Mouse (Mus musculus) hindlimb bud, embryonic 11.5 days (tissue): ENCODE data around the gene Ikzf1.

Experiments
- DNase-seq: peaks from one replicate; pipeline ENCODE4 v3.0.0-alpha.2; 2012; ENCODE audit warnings: low read depth, low spot score; ENCODE audit errors: extremely low spot score

Ikzf1 gene

DNA sequence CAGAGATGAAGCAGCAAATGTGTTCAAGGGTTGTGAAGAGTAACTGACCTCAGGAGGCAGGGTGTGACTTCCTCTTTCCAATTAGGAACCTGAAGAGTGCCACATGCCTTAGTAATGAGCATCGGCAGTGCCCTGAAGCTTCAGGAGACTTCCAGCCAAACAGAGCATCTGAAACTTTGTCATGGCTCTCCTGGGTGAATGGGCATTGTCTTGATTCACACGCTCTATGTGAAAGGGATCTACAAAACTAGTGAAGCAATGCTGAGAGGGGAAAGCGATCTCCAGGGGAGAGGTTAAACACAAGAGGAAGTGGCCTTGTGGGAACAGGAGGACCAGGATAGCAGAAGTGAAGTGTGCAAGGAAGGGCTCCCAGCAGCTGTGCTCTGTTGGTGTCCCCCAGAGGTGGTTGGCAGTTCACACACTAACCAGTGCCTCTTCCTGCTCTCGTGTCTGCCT, 78.4 kb downstream of the Ikzf1 start:
- no peak for DNase-seq

DNA sequence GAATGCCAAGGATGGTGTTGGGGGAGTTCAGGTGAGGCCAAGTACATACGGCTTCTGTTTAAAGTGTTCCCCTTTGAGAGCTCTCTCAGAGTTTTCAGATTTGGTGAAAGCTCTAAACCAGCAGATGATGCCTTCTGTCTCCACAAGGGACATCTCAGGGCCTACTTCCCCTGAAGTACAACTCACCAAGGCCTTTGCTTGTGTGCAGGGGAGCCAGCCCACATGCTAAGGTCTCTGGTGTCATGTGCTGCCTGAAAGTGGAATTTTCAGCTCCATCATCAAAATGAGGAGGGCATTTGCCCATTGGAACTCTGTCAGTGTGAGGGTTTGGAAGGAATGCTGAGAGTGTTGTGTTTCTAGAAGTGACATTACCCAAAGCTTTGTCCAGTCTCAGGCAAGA, 80.6 kb downstream of the Ikzf1 start:
- no peak for DNase-seq

DNA sequence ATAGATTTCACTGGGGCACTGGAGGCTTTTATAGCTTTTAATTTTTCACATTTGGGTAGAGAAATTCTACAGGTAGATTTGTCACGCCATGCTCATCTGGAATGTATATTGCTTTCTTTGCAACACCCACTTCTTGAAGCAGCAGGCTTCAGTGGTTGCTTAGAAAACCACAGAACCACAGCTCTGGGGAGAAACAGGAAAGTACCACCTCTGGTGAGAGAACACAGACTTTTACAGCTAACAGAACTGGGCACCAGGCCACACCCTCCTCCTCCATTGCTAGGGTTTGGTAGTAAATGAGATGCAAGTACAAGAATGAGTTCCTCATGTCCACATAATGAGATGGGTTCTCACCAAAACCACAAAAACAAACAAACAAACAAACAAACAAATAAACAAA, 81.3 kb downstream of the Ikzf1 start:
- DNase-seq = no peak

DNA sequence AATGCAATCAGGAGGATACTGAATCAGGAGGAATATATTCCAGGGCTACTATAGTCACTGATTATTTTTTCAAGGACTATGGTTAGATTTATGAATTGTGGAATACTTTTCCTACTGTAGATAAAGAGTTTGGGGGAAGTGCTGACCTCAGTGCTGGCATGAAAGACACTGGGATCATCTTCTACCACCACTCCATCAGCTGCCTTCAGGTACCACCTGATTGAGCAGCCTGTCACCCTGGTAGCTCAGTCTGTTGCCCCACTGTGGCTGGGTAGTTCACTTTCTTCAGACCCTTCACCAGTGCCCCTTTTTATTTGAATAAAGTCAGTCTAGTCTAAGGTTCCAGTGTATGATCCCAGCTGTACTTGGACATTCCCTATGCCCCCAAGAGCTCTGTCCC, 81.9 kb downstream of the Ikzf1 start:
- DNase-seq = no peak

DNA sequence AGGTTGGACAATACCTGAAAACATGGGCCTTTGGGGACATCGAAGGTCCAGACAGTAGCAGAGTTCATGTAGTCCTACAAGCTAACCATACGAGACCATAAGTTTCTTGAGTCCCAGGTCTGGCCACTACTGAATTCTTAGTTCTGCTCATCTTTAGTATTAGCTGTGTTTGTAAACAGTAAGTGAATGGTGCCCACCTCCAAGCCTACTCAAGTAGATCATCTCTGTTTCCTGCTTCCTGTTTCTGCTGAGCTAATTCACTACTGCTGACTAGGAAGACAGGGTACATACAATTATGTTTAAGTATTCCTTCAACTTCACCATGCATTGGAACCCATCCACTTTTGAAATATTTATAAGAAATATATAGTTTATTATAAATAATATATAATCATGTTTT, 83.3 kb downstream of the Ikzf1 start:
- no peak for DNase-seq

DNA sequence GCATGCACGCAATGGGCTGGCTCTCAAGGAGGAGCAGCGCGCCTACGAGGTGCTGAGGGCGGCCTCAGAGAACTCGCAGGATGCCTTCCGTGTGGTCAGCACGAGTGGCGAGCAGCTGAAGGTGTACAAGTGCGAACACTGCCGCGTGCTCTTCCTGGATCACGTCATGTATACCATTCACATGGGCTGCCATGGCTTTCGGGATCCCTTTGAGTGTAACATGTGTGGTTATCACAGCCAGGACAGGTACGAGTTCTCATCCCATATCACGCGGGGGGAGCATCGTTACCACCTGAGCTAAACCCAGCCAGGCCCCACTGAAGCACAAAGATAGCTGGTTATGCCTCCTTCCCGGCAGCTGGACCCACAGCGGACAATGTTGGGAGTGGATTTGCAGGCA, 84.5 kb downstream of the Ikzf1 start:
- DNase-seq = no peak

DNA sequence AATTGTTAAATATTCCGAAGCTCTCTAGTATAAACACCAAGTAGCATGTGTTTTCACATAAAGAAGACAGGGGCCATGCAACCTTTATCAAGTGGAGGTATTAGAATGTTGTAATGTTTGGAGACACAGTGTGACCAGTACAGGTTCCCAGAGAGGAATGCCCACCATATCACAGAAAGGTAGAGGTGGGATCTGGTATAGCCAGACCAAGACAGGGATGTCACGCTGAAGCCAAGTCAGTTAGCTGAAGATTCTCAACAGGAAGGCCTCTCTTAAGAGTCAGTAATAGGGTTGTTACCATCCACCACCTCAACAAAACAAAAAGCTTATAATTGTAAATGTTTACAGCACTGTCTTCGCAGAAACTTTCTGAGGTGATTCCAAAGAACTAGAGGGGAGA, 85.9 kb downstream of the Ikzf1 start:
- no peak for DNase-seq

DNA sequence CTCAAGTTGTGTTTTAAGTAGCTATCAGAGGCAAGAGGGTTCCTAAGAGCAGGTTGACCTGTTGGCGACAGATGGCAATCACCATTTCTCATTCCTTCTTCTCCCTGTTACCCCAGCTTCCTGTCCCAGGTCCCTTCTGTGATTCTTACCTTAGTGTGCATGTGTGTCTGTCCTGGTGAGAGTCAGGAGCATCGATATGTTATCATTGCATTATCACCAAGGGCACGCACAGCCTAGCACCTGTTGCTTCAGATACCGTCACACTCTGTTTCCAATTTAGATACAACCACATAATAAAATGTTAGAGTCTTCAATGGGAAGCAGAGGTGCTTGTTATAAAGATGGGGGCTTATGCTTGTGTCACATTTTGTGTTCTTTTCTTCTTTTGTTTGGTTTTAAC, 87.4 kb downstream of the Ikzf1 start:
- no peak for DNase-seq

DNA sequence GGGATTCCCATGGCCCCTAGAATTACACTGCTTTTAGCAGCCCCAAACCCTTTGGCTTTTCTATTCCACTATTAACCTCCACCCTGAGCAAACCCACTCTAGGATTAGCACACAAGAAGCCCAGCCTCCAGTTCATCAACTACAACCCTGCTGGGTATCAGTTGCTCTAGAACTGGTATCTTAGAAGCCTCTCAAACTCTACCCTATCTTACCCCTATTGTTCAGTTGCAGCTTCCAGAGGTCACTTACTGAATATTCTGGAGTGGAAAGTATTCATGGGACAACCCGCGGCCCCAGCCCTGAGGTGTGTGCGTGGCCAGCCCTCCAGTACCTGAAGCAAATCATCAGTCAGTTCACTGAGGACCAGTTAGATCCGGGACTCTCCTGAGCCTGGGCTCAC, 89.6 kb downstream of the Ikzf1 start:
- DNase-seq = no peak

DNA sequence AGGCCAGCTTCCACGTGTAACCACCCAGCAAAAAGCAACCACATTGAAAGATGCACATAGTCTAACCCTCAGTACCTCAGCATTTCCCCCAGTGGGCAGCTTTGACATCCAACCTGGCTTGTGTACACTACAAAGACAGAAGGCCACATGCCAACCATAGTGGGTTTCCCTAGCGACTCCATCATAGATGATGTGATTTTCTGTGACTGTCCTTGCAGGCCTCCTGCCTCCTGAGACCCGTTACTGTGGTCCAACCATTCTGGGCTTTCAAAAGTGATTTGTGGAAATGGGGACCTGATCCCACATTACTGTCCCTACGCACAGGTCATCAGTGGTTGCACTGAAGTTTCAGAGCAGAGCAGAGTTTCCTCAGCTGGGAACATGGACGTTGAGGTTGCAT, 90.1 kb downstream of the Ikzf1 start:
- no peak for DNase-seq

DNA sequence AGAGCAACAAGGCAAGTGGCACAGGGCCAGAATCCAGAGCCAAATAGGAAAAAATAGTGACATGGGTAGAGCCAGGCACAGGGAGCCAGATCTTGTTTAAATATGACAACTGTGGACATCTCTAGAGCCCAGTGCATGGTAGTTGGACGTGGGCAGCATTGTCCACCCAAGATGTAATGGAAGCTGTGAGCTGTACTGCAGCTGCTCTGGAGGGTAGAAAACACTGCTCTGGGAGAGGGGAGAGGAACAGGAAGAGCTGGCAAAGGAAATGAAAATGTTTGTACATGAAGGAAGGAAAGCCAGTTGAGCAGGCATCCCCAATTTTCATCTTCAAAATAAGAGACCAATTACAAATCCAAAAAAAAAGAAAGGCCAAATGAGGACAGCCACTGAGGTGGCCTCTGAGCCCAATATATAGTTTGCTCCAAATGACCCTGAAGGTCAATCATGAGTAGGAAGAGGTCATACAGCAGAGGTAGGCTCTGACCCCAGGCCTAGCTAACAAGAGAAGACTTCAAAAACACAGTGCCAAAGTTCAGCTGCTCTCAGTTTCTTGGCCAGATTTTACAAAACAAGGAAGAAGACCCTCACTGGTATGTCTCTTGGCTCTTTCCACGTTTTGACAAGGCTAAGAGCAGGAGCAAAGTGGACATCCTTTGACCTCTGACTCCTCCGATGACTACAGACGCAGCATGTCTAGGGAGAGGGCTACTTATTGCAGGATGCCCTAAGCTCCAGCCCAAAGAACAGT, 91.4 kb downstream of the Ikzf1 start:
- no peak for DNase-seq

DNA sequence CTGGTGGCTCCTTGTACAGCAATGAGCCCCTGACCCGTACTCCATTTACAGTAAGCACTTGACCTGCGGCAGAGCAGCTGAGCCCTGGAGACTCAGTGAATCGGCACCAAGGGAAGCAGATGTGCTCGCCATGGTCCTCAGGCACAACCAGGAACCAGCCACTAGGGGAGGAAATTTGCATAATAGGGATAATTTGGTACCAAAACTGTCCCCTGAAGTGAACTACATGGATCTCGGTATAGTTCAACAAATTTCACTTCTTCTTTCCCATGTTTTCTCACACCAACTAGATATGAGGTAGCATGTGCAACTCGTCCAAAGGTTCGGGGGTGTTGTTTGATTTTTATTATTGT, 92.0 kb downstream of the Ikzf1 start:
- no peak for DNase-seq

DNA sequence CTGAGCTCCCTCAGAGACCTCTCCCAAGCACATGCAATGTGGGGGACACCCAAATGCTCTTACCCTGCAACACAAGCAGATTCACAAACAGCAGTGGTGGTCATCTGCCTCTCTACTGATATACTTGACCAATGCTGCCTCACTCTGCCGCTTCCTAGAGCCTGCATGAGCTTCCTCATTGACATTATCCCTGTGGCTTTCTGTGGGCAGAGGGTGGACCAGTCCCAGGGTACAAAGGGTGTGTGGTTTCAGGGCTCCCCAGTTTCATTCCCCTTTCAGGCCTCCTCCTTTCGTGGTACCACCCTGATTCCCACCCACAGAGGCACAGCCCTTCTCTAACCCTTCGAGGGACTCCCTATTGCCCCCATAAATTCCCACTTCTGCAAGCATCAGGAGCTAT, 92.4 kb downstream of the Ikzf1 start:
- no peak for DNase-seq

DNA sequence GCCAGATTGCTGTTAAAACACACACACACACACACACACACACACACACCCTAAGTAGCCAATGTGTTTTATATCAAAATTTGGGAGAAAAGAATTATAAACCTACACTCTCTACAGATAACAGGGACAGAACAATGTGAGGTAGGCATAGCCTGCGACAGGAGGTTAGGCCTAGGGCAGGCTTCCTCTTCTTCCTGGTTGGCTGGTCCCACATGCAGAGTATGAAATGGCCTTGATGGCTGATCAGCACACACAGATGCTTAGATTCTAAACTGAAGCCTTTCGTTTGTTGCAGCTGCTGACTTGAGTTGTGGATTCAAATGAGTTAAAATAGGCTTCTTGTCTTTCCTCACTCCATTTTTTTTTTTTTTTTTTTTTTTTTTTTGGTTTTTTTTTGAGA, 93.0 kb downstream of the Ikzf1 start:
- no peak for DNase-seq

DNA sequence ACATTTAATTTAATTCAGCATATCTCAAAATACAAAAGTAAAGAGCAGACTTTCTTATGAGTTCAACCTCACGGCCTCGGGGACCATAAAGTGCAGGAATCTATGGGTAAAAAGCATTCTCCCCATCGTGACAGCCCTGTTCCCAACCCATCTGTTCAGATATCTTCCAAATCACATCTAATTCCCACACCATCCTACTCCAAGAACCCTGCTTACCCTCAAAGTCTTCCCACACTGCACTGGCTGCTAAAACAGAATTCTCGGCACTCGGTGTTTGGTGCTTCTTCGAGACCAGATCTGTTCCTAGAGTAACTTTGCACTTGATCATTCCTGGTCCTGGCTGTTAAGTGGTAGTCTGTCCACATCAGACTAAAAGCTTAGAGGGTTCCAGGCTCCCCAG, 93.5 kb downstream of the Ikzf1 start:
- DNase-seq = no peak

DNA sequence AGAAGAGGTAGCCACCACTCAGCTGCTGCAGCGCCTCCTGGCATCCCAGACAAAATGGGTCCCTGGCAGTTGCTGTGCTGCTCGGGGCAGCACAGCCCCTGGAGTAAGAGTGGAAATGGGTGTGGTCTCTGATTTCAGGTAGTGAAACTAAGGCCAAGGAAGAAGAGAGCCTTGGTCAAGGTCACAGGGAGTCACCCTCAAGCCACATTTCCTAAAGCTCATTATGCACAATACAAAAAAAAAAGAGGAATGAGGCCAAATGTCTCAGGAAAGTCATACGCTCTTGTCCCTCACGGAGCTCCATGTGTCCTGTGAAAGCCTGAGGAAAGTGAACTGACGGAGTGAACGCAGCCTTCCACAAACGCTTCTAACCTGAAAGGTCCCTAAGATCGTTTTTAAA, 96.9 kb downstream of the Ikzf1 start:
- no peak for DNase-seq

DNA sequence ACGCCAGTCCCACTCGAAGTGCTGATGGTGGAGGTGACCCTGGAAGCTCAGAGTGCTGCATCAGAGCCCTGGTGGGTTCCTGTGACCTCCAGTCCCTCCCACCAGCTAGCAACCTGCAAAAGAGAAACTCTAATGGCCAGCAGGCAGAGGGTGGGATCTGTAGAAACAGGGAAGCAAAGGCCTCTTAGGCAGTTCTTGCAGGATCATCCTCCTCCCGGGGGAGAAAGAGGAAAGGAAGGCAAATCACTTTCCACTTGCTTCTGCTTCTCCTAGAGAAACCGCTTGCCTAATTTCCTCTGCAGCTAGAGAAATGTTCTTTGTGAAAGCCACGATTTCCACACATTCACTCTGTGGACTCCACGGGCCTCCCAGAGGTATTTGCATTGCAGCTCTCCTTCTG, 100.7 kb downstream of the Ikzf1 start:
- DNase-seq = no peak

DNA sequence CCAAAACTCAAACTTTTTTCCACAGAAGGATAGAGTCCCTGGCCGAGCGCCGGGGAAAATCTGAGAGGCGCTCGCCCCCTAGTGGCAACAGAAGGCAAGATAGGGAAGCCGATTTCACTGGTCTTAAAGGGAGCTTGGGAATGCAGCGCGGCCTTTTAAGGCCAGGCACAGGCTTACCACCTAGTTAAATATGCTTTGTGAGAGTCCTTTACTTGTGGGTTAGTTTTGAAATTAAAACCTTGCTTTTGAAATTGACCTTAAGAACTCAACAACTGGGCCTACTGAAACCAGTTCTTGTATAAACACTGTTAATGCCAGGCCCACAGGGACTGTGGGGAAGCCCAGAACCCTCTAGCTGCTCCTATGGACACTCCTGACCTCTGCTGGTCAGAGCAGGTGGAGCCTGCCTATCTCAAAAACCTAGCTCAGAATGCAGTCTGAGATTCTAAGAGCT, 103.7 kb downstream of the Ikzf1 start:
- peak; percentile 88 for DNase-seq

DNA sequence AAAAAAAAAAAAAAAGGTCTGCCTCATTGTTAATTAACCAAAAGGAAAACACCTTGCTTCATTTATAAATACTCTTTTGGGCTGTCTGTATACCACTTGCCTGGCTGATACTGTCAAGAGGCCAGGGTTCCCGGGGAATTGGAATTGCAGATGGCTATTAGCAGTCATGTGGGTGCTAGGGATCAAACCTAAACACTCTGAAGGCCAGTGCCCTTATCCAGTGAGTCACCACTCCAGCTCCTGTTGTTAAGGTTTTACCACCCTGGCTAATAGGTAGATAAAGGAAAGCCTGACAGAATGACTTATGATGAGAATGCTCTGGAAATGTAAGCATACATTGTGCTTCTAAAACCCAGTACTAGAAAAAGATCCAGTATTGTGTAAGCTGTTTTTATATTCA, 109.8 kb downstream of the Ikzf1 start:
- DNase-seq = no peak

DNA sequence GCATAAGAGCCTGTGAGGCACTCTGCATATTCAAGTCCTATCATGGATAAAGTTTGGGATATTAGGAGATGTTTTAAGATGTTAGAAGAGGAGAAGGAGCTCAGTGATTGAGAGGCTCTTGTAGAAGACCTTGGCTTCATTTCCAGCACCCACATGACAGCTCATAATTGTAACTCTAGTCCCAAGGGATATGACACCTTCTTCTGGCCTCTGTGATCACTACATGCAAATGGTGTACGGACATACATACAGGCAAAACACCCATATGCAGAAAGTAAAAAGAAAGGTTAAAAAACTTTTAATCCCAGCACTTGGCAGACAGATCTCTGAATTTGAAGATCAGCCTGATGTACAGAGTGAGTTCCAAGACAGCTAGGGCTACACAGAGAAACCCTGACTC, 113.9 kb downstream of the Ikzf1 start:
- no peak for DNase-seq

DNA sequence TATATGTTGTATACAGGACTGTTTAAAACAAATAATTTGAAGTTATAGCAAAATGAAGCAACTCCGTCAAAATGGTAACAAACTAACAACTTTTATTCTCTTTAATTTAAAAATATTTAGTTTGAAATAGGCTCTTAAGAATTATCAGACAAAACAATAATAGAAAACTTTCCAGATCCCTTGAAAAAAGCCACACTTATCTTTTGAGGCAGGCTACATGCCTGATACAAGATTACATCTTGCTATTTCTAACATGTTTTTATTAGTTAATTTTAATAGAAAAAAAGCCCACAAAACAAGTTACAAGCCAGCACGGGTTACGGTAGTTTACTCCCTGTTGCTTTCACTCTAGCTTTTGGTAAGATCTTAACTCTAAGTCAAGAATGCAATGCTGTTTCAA, 115.5 kb downstream of the Ikzf1 start:
- DNase-seq = no peak

DNA sequence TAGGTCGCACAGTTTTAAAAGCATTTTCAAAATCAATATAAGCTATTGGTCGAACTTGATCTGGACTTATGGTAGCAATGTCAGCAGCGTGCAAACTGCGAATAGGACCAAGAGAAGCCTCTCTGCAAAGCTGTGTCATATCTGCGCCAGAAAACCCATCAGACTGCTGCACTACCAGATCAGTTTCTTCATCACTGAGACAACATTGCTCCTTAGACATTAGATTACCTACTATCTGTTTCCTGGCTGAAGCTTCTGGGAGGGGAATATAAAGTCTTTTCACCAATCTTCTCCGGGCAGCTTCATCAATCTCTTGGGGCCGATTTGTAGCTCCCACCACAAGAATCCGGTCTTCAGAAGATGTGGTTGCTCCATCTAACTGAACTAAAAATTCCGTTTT, 116.3 kb downstream of the Ikzf1 start:
- no peak for DNase-seq

DNA sequence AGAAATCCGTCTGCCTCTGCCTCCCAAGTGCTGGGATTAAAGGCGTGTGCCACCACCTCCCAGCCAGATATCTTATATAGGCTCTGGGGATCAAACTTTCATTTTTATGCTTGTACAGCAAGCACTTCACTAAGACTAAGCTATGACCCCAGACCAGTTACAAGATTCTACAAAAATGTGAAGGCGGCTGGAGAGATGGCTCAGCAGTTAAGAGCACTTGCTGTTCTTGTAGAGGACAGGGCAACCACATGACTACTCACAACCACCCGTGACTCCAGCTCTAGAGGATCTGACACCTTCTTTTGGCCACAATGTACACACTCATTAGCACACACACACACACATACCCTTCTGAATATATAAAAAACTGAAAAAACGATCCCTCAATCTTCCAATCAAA, 119.6 kb downstream of the Ikzf1 start:
- DNase-seq = no peak
